Comparison of ENCODE assay signal across 8 mouse cellular contexts in genomic region chr13:34642941-34643875, GRCm38 (mm10). TPM values are rescaled to one million over a fixed set of nuclear protein-coding genes. Genes with fewer than 3 reads are reported as not detected.
DNase-seq lines count a peak whose midpoint lies in the region; ATAC-seq and TF ChIP-seq lines count a peak whose summit lies in the region.

No protein-coding gene starts in this region.

- H3K9me3 ChIP-seq in hindbrain, postnatal 0 days (ENCODE audit: low read length), result no peaks in the 10 kb centered on the region
- H3K9me3 ChIP-seq in liver, embryonic 13.5 days (replicated peaks), result no peaks in the 10 kb centered on the region

- ATAC-seq in hindbrain, postnatal 0 days, result peak; percentile 33; the same call in 1 of the 2 replicates
- no peak for ATAC-seq in liver, embryonic 13.5 days (ENCODE audit: low read depth)

- H3K36me3 ChIP-seq in hindbrain, postnatal 0 days (ENCODE audit: insufficient read depth, low read length), result no peaks in the 10 kb centered on the region
- peaks cover 2% of the 10 kb centered on the region; the same call in 1 of the 2 replicates for H3K36me3 ChIP-seq in liver, embryonic 13.5 days

- peak; percentile 96 for TF ChIP-seq CTCF in hindbrain, postnatal 0 days (IDR thresholded peaks at IDR 0.05; ENCODE audit: low read depth)

- H3K27me3 ChIP-seq in hindbrain, postnatal 0 days (ENCODE audit: insufficient read depth, low read length), result no peaks in the 10 kb centered on the region
- H3K27me3 ChIP-seq in liver, embryonic 13.5 days, result peaks cover under 1% of the 10 kb centered on the region; the same call in 1 of the 2 replicates

- H3K27ac ChIP-seq in hindbrain, postnatal 0 days, result no peak overlapping the region
- H3K27ac ChIP-seq in liver, embryonic 13.5 days, result no peak overlapping the region

- no peak overlapping the region for H3K4me3 ChIP-seq in hindbrain, postnatal 0 days (ENCODE audit: low read length)
- H3K4me3 ChIP-seq in liver, embryonic 13.5 days (replicated peaks), result no peak overlapping the region

- H3K4me1 ChIP-seq in hindbrain, postnatal 0 days (ENCODE audit: insufficient read depth, low read length), result no peaks in the 10 kb centered on the region
- H3K4me1 ChIP-seq in liver, embryonic 13.5 days (replicated peaks), result no peaks in the 10 kb centered on the region

- peak; percentile 75 for DNase-seq in layer of hippocampus, adult 11-12 months (ENCODE audit: low spot score)
- DNase-seq in layer of hippocampus, adult 9-11 months, result no peak
- peak; percentile 69 for DNase-seq in ZHBTc4 (ENCODE audit: low read depth, low spot score)
- peak; percentile 54 for DNase-seq in embryo, embryonic 11.5 days (ENCODE audit: low read depth, low spot score)
- peak; percentile 91 for DNase-seq in hindbrain, postnatal 0 days (ENCODE audit: low spot score)
- DNase-seq in liver, embryonic 13.5 days, result peak; percentile 27
- DNase-seq in retina, adult 2 months (ENCODE audit: low read depth, low spot score), result peak; percentile 49
- DNase-seq in yolk sac, embryonic 10.5 days (ENCODE audit: low spot score), result peak; percentile 43

- 27% methylated on average over 7 of the region's 7 CpGs for WGBS in hindbrain, postnatal 0 days
- WGBS in liver, embryonic 13.5 days (ENCODE audit: insufficient replicate concordance), result 22% methylated on average over 7 of the region's 7 CpGs

- H3K4me2 ChIP-seq in hindbrain, postnatal 0 days (ENCODE audit: low read depth, low read length), result no peak overlapping the region
- H3K4me2 ChIP-seq in liver, embryonic 13.5 days, result no peak overlapping the region

- H3K9ac ChIP-seq in hindbrain, postnatal 0 days (replicated peaks; ENCODE audit: low read length), result no peak overlapping the region
- H3K9ac ChIP-seq in liver, embryonic 13.5 days, result no peak overlapping the region

RNA-seq across cellular contexts. Expression of gene Pxdc1, which starts 10.1 kb away (rescaled TPM):
- total RNA-seq in hindbrain, postnatal 0 days (2014; rRNA removed), result 15.6 and 25.2 TPM in 2 replicates
- polyA plus RNA-seq in hindbrain, postnatal 0 days (2015; fragmentation: Nextera tagmentation; extraction: Ambion mirVana), result 11.3 and 14.5 TPM in 2 replicates
- polyA plus RNA-seq in liver, embryonic 13.5 days (2015; fragmentation: Nextera tagmentation; extraction: Ambion mirVana), result 8.1 and 8.6 TPM in 2 replicates
